Mouse (Mus musculus): Measurements from ENCODE around the gene Metap1d. TPM values are rescaled to one million over a fixed set of nuclear protein-coding genes. Genes with fewer than 3 reads are reported as not detected.
A peak's percentile ranks its signal among the peaks of the same experiment; 100 is the strongest.

The Metap1d gene
- polyA plus RNA-seq, 1 experiment: 12.9 TPM

DNA sequence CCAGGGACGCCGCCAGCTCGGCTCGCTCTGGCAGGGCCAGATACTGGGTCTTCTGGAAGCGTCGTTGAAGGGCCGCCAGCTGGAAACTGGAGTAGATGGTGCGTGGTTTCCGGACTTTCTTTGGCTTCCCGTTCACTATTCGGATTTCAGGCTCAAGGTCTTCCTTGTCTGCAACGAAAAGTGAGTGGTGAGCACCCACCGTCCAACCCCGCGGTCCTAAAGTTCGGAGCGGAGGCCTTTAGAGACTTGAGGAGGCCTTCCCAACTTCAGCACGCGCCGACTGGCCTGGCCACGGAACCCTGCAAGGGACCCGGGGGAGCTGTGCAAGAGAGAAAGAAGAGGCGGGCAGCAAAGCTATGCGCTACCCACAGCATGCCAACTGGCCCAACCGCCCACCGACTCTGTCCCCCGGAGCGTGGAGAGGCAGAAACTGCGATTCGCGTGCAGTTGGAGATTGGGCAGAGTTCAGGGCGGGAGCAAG lies 92.4 kb downstream of the Metap1d start:
- H3K27me3 ChIP-seq (ENCODE audit: control insufficient read depth, insufficient read depth, low read length): peaks cover 27% of the 10 kb centered on the region
- peaks cover 34% of the 10 kb centered on the region for H3K4me1 ChIP-seq (ENCODE audit: control insufficient read depth, insufficient read depth, low read length)
- H3K4me3 ChIP-seq (ENCODE audit: control insufficient read depth, low read depth, low read length): peak overlapping the region; percentile 66
- no peak overlapping the region for H3K27ac ChIP-seq (ENCODE audit: control insufficient read depth, insufficient read depth, low read depth, low read length)
- TF ChIP-seq CTCF (IDR thresholded peaks at IDR 0.05; ENCODE audit: control insufficient read depth, insufficient read depth, insufficient replicate concordance, low read depth, low read length): no peak
- H3K36me3 ChIP-seq (ENCODE audit: control insufficient read depth, insufficient read depth, low read length): no peaks in the 10 kb centered on the region

DNA sequence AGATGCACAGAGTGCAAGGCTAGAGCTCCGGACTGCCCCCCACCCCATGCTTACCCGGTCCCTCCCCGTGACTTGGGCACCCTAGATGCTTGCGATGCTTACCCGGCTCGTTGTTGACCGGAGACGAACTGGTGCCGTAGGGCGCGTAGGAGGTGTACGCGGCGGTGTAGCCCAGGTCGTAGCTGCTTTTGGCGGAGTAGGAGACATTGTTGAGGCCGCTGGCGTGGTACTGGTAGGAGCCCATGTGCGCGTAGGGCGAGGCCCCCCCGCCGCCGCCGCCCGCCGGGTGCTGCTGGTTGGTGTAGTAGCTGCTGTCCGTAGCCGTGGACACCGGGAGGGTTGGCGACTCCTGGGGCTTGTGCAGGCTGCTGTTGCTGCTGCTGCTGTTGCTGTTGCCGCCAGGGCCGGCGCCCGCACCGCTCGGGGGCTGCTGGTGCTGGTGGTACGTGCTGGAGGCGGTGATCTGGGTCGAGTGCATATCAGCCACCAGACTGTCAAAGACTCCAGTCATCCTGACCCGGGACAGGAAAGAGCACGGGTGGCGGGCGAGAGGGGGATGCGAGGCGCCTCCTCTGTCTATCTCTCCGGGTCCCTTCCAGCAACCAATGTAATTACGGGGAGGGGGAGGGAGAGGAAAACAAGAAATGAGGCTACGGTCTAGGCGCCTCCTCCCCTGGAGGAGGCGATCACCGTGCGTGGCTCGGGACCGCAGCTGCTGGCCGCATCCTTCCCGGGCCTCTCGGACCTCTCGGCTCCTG lies 93.0 kb downstream of the Metap1d start:
- H3K4me3 ChIP-seq (ENCODE audit: control insufficient read depth, low read depth, low read length): peak overlapping the region; percentile 66
- TF ChIP-seq POLR2A (IDR thresholded peaks at IDR 0.05; ENCODE audit: control insufficient read depth, low read depth, low read length) (no peak), CTCF (IDR thresholded peaks at IDR 0.05; ENCODE audit: control insufficient read depth, insufficient read depth, insufficient replicate concordance, low read depth, low read length) (no peak)
- H3K36me3 ChIP-seq (ENCODE audit: control insufficient read depth, insufficient read depth, low read length): no peaks in the 10 kb centered on the region
- no peak overlapping the region for H3K27ac ChIP-seq (ENCODE audit: control insufficient read depth, insufficient read depth, low read depth, low read length)
- H3K4me1 ChIP-seq (ENCODE audit: control insufficient read depth, insufficient read depth, low read length): peaks cover 34% of the 10 kb centered on the region
- H3K27me3 ChIP-seq (ENCODE audit: control insufficient read depth, insufficient read depth, low read length): peaks cover 24% of the 10 kb centered on the region

DNA sequence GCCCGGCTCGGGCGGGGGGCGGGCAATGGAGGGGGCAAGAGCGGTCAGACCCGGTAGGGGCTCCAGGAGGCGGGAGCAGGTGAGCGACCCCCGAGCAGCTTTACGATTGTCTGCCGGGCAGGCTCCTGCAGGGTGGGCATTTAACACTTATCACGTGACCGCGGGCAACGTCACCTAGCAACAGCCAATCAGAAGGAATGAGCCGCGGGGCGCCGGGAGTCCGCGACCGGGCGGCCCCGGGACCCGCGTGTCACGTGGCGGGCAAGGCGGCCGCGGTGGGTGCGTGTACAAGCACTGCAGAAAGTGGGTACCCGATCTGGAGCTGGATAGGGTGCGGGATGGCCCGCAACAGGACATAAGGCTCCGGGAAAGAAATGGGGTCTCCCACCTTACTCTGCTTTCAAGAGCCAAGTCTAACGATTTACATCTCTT lies 93.6 kb downstream of the Metap1d start, which contains the start of gene Dlx2:
Dlx2 (minus strand) TSS at position 115 of the 432 bp plus-strand sequence.
- no peaks in the 10 kb centered on the region for H3K36me3 ChIP-seq (ENCODE audit: control insufficient read depth, insufficient read depth, low read length)
- peak within 1 kb of the TSS; percentile 66 for H3K4me3 ChIP-seq (ENCODE audit: control insufficient read depth, low read depth, low read length)
- peaks cover 30% of the 10 kb centered on the region for H3K4me1 ChIP-seq (ENCODE audit: control insufficient read depth, insufficient read depth, low read length)
- H3K27me3 ChIP-seq (ENCODE audit: control insufficient read depth, insufficient read depth, low read length): peaks cover 18% of the 10 kb centered on the region
- TF ChIP-seq POLR2A (IDR thresholded peaks at IDR 0.05; ENCODE audit: control insufficient read depth, low read depth, low read length) (no peak), CTCF (IDR thresholded peaks at IDR 0.05; ENCODE audit: control insufficient read depth, insufficient read depth, insufficient replicate concordance, low read depth, low read length) (no peak)
- H3K27ac ChIP-seq (ENCODE audit: control insufficient read depth, insufficient read depth, low read depth, low read length): no peak within 1 kb of the TSS

DNA sequence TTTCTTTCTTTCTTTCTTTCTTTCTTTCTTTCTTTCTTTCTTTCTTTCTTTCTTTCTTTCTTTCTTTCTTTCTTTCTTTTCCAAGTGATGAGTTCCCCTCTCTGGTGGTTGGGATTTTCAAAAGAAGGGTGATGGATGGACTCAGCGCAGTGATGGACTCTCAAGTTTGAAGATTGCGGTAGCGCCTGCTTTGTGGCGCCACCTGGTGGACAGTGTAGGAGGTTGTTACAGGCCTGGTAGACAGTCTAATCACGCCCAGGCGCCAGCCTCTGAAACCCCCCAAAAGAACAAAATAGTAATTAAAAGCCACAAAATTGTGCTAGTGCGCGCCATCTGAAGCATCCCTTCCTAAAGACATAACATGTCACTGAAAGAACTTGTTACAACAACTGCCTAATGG lies 94.8 kb downstream of the Metap1d start:
- Histone ChIP-seq H3K4me3 (ENCODE audit: control insufficient read depth, low read depth, low read length) (no peak overlapping the region), H3K27me3 (ENCODE audit: control insufficient read depth, insufficient read depth, low read length) (peaks cover 15% of the 10 kb centered on the region), H3K36me3 (ENCODE audit: control insufficient read depth, insufficient read depth, low read length) (no peaks in the 10 kb centered on the region), H3K27ac (ENCODE audit: control insufficient read depth, insufficient read depth, low read depth, low read length) (no peak overlapping the region), H3K4me1 (ENCODE audit: control insufficient read depth, insufficient read depth, low read length) (peaks cover 32% of the 10 kb centered on the region)
- TF ChIP-seq CTCF (IDR thresholded peaks at IDR 0.05; ENCODE audit: control insufficient read depth, insufficient read depth, insufficient replicate concordance, low read depth, low read length) (peak; percentile 88; the same call in 1 of the 2 replicates), POLR2A (IDR thresholded peaks at IDR 0.05; ENCODE audit: control insufficient read depth, low read depth, low read length) (no peak)

DNA sequence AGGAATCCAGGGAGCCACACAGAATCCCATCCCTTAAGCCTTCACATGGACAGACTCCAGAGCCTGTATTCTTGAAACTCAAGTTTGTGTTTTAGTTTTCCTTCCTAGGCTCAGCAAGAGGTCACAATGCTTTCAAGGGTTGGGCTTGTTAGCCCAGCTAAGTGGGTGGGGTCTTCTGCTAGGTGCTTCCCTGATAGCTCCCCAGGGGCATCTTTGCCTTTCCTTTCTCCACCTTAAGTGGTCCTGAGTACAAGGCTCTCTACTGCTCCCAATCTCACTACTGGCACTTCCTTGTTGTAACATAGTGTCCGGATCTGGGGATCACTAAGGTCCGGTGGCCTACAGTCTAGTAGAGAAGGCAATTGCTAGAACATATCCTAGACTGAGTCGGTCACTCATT lies 97.3 kb downstream of the Metap1d start:
- Histone ChIP-seq H3K4me3 (ENCODE audit: control insufficient read depth, low read depth, low read length) (no peak overlapping the region), H3K4me1 (ENCODE audit: control insufficient read depth, insufficient read depth, low read length) (peaks cover 19% of the 10 kb centered on the region), H3K27ac (ENCODE audit: control insufficient read depth, insufficient read depth, low read depth, low read length) (no peak overlapping the region), H3K36me3 (ENCODE audit: control insufficient read depth, insufficient read depth, low read length) (no peaks in the 10 kb centered on the region), H3K27me3 (ENCODE audit: control insufficient read depth, insufficient read depth, low read length) (peaks cover 6% of the 10 kb centered on the region)
- TF ChIP-seq POLR2A (IDR thresholded peaks at IDR 0.05; ENCODE audit: control insufficient read depth, low read depth, low read length) (no peak), CTCF (IDR thresholded peaks at IDR 0.05; ENCODE audit: control insufficient read depth, insufficient read depth, insufficient replicate concordance, low read depth, low read length) (no peak)

DNA sequence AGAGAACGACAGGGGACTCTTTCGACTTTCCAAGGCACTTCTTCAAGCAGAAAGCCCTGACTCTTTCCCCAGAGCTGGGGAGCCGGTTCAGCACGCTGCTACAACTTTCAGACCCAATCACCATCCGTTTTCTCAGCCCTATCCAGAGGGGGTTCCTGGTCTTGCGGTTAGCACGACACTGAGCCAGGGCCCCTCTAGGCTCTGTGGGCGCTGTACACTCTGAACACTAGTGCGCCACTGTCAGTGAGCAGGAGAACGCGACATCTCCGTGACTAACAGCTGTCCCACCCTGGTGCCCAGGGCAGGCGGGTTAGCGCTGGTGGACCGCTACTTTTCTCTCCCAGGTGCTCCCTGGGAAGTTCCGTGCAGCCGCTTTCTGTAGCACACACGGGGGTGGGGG lies 98.6 kb downstream of the Metap1d start:
- Histone ChIP-seq H3K36me3 (ENCODE audit: control insufficient read depth, insufficient read depth, low read length) (no peaks in the 10 kb centered on the region), H3K27ac (ENCODE audit: control insufficient read depth, insufficient read depth, low read depth, low read length) (no peak overlapping the region), H3K27me3 (ENCODE audit: control insufficient read depth, insufficient read depth, low read length) (no peaks in the 10 kb centered on the region; the same call in 1 of the 2 replicates), H3K4me1 (ENCODE audit: control insufficient read depth, insufficient read depth, low read length) (peaks cover 5% of the 10 kb centered on the region), H3K4me3 (ENCODE audit: control insufficient read depth, low read depth, low read length) (peak overlapping the region; percentile 40)
- no peak for TF ChIP-seq POLR2A (IDR thresholded peaks at IDR 0.05; ENCODE audit: control insufficient read depth, low read depth, low read length)
- no peak for TF ChIP-seq CTCF (IDR thresholded peaks at IDR 0.05; ENCODE audit: control insufficient read depth, insufficient read depth, insufficient replicate concordance, low read depth, low read length)

DNA sequence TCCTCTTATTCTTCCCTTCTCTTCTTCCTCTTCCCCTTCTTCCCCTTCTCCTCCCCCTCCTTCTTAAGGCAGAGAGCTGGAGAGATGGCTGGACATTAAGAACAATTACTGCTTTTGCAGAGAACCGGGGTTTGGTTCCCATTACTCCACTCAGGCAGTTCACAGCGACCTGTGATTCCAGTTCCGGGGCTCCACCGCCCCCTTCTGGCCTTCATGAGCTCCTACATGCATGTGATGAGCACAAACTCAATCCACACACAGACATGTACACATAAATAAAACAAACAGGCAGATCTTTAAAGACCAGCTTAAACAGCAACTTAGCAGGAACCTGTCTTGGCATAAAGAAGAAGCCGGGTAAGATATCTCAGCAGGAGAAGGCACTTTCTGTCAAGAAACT lies 103.0 kb downstream of the Metap1d start:
- H3K36me3 ChIP-seq (ENCODE audit: control insufficient read depth, insufficient read depth, low read length): no peaks in the 10 kb centered on the region
- no peak overlapping the region for H3K4me3 ChIP-seq (ENCODE audit: control insufficient read depth, low read depth, low read length)
- peaks cover 4% of the 10 kb centered on the region for H3K4me1 ChIP-seq (ENCODE audit: control insufficient read depth, insufficient read depth, low read length)
- TF ChIP-seq CTCF (IDR thresholded peaks at IDR 0.05; ENCODE audit: control insufficient read depth, insufficient read depth, insufficient replicate concordance, low read depth, low read length) (no peak), POLR2A (IDR thresholded peaks at IDR 0.05; ENCODE audit: control insufficient read depth, low read depth, low read length) (no peak)
- H3K27me3 ChIP-seq (ENCODE audit: control insufficient read depth, insufficient read depth, low read length): no peaks in the 10 kb centered on the region
- H3K27ac ChIP-seq (ENCODE audit: control insufficient read depth, insufficient read depth, low read depth, low read length): no peak overlapping the region
